Mouse (Mus musculus) bone marrow, adult 2 months (tissue): ENCODE results near the gene Tgfbr3.

ENCODE experiments used
- CTCF ChIP-seq: fragments of 200-500 bp; IDR thresholded peaks from 2 replicates; pipeline ENCODE4 v1.5.1; 2011; ENCODE audit warnings: low read length, control low read depth; ENCODE audit not compliant: control insufficient read depth, insufficient read depth
- POLR2A ChIP-seq: fragments of 200-500 bp; IDR thresholded peaks from 2 replicates; pipeline ENCODE4 v1.6.1; 2011; ENCODE audit warnings: low read depth, mild to moderate bottlenecking, control low read depth, low read length, borderline replicate concordance; ENCODE audit not compliant: control insufficient read depth

- TF ChIP-seq CTCF, result no peak
- TF ChIP-seq POLR2A, result no peak
Measured at GRCm38 (mm10) chr5:107144263-107144843, 145.1 kb downstream of the Tgfbr3 start.
